Mouse (Mus musculus): ENCODE data around the gene Olig2.

The Olig2 gene

GRCm38 (mm10) chr16:91225233-91226037, at the start of gene Olig2:
Gene Olig2 (plus strand): TSS chr16:91225457.
- DNase-seq, result peak; percentile 31

GRCm38 (mm10) chr16:91175892-91176291, 49.4 kb upstream of the Olig2 start:
- peak in 1 of 2 experiments; percentile 14 for DNase-seq

DNA sequence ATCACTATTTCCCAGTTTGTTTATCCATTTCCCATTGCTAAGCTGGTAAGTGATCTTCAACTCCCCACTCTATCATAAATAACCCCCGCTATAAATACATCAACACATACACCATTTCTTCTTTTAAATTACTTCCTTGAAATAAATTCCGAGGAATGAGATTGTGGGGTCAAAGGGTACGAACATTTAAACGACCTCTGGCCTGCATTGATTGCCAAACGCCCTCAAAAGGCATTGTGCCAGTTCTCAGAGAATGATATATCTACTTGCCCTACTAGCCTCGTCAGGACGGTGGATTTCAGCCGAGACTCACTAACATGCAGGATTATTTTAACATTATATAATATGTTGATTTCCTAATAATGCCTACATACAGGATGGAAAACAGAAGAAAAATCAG, 38.2 kb upstream of the Olig2 start:
- DNase-seq, result no peak

DNA sequence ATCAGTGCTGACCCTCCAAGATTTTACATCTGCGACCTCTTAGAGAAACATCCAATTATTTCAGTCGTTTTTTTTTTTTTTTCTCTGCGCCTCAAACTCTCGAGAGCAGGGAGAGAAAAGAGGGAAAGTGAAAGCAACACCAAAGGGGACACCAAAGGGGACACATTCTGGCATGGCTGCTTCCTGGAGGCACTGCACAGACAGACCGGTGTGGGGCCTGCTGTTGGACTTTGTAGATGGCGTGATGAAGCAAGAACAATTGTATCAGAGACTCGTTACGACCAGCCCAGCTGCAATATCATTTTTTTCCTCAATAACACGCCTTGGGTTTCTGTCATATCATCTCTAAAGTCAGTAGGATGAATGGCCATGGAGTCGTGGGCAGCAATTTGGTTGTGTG, 37.6 kb upstream of the Olig2 start:
- no peak for DNase-seq

DNA sequence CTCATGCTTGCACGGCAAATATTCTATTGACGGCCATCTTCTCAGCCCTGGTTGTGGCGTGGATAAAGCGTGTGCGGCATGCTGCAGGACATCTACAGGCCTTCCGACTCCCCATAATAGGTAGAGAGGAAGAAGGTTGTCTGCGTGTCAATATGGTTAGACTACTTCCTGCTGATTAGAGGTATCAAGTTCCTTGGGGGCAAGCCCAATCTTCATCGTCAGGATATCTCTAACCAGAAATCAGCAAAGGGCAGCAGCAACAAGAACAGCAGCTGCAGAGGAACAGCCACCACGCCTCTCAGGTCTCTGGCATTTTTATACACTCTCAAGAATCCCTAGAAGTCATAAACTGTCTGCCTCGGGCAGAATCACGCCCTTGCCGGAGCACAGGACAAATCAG, 37.0 kb upstream of the Olig2 start:
- no peak for DNase-seq

GRCm38 (mm10) chr16:91191233-91191632, 34.0 kb upstream of the Olig2 start:
- no peak for DNase-seq

GRCm38 (mm10) chr16:91191663-91192237, 33.5 kb upstream of the Olig2 start:
- no peak for DNase-seq

DNA sequence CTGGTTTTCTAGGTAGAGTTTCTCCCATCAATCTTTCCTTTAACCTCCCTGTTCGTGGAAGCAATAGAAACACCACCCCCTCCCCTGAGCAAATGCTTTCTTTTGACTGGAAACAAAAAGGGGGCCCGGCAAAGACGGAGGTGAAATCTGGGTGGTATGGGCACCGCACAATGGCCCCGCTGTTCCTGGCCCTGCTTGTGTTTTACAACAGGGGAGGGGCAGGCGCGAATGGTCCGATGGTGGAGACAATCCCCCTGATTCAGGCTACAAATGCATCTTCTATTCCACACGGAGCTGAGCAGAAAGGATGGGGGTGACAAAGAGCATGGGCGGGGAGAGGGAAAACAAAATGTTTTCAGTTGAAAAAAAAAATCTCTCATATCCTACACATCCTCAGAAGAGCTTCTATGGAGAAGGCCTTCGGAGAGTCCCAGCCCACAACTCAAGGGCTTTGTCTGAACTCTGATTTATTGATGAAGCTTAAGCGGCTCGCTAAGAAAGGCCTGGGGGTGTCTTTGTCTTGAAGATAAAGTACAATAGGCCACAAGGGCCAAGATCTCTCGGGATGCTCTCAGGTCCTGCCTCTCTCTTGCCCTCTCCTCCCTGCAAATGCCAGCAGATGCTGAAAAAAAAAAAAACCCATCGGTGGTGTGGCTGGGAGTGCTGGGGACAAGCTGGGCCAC, 32.4 kb upstream of the Olig2 start:
- DNase-seq, result no peak

- DNase-seq, result no peak
Measured at GRCm38 (mm10) chr16:91199815-91200214, 25.4 kb upstream of the Olig2 start.

DNA sequence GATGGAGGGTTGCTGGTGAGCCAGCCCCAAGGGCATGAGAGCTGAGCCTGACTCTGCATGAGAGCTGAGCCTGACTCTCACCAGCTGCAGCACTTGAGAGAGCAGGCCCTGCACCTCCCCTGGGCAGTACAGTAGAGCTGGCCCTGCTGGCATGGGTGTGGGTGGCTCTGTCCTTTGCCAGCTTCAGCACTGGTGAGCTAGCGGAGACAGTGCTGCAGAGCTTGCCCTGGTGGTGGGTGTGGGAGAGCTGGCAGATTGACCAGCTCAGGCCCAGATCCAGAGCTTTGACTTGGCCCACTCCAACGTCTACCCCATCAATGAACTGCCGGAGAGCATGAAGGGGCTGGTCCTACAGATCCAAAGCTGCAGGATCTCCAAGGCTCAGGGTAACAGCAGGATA, 22.3 kb upstream of the Olig2 start:
- DNase-seq, result no peak

GRCm38 (mm10) chr16:91206371-91206770, 18.9 kb upstream of the Olig2 start:
- no peak for DNase-seq

DNA sequence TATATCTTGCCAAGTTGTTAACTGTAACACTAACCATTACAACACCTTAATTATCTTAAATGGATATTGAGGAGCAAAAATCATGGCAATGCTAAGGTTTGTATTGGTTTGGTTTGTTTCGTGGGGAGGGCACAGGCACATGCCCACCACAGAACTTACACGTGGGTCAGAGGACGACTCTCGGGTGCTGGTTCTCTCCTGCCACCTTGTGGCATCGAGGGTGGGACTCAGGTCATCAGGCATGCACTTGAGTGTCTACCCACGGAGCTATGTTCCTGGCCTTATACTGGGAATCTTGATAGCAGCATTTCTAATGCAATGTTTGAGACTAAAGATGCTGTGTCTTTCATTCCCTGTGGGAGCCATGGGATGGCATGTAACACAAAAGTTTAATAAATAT, 8.2 kb upstream of the Olig2 start:
- no peak for DNase-seq

- no peak for DNase-seq
Measured at GRCm38 (mm10) chr16:91217948-91218347, 7.3 kb upstream of the Olig2 start.

DNA sequence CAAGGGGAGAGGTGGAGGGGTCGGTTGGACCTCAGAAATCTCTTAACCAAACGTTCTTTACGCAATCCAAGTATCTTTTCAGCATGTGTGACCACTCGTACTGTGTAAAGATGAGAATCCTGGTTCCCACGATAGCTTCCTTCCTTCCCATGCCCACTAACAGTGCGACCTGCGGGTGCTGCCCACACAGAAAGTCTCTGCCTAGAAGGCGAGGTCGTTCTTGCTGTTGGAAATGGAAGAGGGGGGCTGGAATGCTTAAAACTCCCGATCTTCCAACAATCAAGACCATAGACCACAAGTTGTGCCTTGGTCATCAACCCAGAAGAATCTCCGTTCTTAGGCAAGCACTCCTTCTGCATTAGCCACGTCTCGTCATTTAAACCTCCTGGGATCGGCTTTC, 6.0 kb upstream of the Olig2 start:
- DNase-seq, result no peak

- DNase-seq, result peak; percentile 17 to 21
Measured at GRCm38 (mm10) chr16:91222171-91222642, 3.0 kb upstream of the Olig2 start.

DNA sequence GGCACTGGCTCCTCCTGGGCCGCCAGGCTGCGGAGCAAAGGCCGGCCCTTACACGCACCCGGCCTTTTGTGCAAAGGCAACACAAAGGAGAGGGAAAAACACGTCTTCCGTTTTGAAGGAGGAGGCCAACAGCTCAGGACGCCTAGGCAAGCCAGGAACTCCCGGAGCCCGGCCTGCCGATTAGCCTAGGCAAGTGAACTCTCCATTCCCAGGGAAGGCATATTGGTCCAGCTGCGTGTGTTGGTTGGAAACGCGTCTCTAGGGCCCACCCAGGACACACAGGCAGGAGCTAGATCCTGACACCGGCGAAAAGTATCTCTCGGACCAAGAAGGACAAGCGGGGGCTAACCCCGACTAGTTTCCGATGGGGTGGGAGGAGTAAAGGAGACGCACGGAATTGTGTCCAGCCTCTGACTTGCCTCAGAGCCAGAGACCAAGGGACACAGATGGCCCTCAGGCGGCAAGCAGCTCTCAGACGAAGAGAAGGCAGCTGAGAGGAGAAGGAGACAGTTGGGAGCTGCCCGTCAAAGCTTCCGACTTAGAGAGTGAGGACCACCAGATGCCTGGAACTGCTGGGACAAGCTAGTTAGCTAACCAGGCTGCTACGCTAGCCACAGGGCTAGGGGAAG, 2.5 kb upstream of the Olig2 start:
- DNase-seq, result peak in 1 of 2 experiments; percentile 21

GRCm38 (mm10) chr16:91223327-91224067, 1.8 kb upstream of the Olig2 start:
- DNase-seq, result no peak

DNA sequence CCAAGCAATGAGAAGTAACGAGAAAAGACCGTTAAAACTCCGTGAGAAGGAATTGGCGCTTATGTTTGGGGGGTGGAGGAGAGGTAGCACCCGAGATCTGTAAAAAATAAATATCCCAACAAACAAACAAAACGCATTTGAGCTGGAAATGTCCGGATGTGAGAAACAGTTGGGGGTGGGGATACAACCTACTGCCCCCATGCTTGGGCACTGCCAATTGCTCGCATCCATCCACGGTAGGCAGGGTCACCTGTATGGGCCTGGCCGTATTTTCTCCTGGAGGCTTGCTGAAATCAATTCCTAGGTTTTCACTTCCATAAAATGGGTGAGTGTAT, 1.2 kb upstream of the Olig2 start:
- no peak for DNase-seq

GRCm38 (mm10) chr16:91224481-91225232, 600 bp upstream of the Olig2 start:
- DNase-seq, result peak; percentile 16 to 39

GRCm38 (mm10) chr16:91226038-91226882, 1.0 kb downstream of the Olig2 start:
- DNase-seq, result peak in 1 of 2 experiments; percentile 26
